Mouse (Mus musculus): Measurements from ENCODE around the gene Ovol3.
"Not testable (repeated sequence)": the region's sequence is repeated elsewhere in the genome, so short reads cannot be mapped to it uniquely, and the experiment has no call there.

Ovol3 gene

GRCm38 (mm10) chr7:30235625-30236024, at the start of gene Ovol3:
Gene Ovol3, minus strand, starts transcription at chr7:30235725.
- DNase-seq, result no peak

DNA sequence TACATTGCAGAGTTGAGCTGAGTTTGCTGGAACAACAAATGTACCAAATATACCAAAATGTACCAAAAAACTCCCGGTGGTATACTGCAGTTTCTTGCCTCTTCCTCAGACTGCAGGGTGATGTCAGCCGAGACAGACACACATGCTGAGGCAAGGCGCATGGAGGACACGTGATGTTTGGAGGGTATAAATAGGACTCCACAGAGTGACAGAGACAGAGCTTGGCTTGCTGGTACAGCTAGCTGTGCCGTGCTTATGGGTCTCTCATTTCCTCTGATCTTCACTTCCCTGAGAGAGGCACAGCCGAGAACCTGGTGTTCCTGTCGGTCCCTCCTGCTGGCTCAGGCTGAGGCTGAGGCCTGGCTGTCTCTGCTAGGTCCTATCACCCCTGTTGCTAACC, 47.2 kb upstream of the Ovol3 start:
- DNase-seq, result peak; percentile 24

DNA sequence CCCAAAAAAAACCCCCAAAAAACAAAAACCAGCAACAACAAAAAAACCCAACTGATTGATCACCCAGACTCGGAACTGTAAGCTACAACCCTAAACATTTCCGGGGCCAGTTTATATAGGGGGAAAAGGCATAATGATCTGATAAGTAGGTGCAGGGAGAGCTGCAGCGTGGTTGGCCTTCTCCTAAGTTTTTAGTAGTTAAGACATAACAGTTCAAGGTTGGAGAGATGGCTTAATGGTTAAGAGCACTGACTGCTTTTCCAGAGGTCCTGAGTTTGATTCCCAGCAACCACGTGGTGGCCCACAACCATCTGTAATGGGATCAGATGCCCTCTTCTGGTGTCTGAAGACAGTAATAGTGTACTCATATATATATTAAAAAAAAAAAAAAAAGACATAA, 46.0 kb upstream of the Ovol3 start:
- DNase-seq, result peak; percentile 33

- DNase-seq, result peak; percentile 92
These were observed 45.2 kb upstream of the Ovol3 start for GRCm38 (mm10) chr7:30280670-30281138.

GRCm38 (mm10) chr7:30279951-30280669, 44.6 kb upstream of the Ovol3 start, which contains the start of the genes Thap8 and Wdr62:
Gene Thap8, plus strand, starts transcription at chr7:30280094.
Gene Wdr62, minus strand, starts transcription at chr7:30280419.
- DNase-seq, result peak; percentile 92

DNA sequence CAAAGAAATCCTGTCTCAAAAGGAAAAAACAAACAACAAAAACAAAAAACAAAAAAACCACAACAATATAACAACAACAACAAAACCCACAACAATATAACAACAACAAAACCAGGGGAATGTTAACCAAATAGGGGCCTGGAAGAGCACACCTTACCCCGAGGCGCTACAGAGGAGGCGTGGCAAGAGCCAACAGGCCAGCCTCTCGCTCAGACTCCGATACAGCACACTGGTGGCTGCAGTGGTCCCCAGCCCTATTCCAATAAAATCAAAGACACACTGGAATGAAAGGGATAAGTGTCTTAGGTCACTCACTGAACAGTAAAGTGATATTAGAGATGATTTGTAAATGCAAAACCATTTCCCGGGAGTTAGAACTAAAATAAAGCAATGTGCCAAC, 44.0 kb upstream of the Ovol3 start:
- DNase-seq, result no peak

DNA sequence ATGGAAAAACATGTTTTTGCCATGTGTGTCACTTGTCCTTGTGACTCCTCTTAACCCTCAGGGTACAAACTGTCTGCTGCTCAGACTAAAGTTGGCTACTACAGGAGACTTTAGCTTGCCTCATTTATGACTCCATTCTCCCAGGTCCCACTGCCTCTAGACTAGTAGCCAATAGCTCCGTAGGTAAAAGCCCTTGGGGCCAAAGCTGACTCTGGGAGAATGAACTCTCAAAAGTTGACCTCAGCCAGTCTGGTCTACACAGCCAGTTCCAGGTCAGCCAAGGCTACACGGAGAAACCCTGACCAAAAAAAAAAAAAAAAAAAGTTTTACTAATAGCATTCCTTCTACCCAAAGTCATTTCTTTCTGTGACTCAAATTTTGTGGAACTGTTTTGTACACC, 43.4 kb upstream of the Ovol3 start:
- peak; percentile 20 for DNase-seq

DNA sequence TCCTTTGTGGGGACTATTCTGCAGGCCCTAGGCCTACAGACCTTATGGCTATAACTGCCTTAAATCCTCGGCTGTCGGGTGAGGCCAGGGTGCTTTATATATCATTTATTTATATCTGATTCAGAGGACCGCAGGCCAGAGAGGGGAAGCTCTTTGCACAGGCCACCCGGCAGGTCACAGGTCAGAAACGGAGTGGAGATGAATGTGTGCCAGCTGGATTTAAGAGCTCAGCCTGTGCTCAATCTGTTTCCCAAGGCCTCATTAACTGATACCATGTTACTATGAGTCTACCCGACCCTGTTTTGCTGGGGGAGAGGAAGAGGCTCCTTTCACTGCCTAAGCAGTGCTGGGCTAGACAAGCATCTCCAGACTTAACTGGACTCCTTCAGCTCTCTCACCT, 38.9 kb upstream of the Ovol3 start:
- DNase-seq, result no peak

DNA sequence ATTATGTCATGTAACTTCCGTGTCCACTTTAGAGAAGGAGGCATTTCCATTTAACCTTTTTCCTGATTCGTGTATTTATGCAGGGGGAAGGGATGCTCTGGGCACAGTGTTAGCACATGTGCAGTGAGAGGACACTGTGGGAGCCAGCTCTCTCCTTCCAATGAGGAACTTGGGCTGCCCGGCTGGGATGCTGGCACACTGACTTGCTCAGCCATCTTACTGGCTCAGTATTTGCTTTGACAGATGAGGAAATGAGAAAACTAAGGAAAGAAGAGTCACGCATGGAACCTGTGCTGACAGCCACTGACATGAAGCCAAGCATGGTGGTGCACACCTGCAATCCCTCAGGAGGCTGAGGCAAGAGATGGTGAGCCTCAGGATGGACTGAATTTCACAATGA, 34.1 kb upstream of the Ovol3 start:
- DNase-seq, result no peak

GRCm38 (mm10) chr7:30266780-30267179, 31.3 kb upstream of the Ovol3 start:
- DNase-seq, result no peak

DNA sequence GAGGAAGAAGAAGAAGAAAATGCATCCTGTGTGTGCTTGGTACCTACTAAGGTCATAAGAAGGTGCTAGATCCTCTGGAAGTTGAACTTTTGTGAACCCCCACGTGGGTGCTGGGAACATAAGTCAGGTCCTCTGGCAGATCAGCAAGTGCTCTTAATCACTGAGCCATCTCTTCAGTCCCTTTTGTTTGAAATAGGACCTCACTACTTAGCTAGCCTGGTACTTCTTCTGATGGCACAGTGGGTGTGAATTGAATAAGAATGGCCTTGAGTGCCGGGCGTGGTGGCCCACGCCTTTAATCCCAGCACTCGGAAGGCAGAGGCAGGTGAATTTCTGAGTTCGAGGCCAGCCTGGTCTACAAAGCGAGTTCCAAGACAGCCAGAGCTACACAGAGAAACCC, 30.4 kb upstream of the Ovol3 start:
- no peak for DNase-seq

GRCm38 (mm10) chr7:30265531-30265930, 30.0 kb upstream of the Ovol3 start:
- no peak for DNase-seq

GRCm38 (mm10) chr7:30265041-30265440, 29.5 kb upstream of the Ovol3 start:
- DNase-seq, result no peak

DNA sequence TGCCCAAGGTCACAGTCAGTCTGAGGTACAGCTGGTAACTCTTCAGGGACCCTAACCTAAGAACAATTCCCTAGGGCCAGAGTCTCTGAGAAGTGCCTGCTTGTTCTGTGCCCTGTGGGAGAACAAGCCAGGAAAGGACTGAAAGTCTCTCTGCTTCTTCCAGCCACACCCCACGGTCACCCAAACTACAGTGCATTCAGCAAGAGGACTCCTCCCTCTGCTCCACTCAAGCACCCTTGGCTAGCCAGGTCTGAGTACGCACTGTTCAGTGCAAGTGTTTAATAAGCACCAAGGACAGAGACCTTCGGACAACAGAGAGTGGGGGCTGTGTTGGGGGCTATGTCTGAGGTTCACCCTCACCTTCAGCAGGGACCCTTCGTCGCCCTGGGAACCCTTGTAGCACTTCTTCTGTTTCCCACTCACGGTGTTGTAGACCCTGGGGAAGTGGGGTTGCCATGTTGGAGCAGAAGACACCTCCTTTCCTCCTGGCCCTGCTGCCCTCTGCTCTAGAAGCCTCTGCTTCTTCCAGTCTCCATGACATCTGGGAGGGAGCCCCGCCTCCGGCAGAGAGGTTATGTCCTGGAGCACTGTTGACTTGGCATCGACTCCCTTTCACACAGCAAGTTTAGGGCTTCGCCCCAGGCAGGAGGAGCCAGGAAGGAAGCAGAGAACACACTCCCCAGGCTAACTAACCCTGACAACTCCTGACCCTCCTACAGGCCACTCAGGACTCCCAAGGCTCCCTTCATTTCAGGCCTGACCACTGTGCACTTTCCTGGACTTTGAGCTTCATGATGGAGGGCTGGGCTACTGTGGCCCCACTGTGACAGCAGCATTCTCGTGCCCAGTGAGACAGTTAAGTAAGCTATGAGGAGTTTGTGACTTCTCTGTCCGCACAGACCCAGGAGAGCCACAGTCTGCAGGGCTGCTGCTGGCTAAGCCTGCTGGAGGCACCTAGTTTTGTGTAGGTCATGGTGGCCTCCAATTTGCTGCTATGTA, 16.7 kb upstream of the Ovol3 start:
- DNase-seq, result no peak

- DNase-seq, result not testable (repeated sequence)
These were observed 1.8 kb upstream of the Ovol3 start for GRCm38 (mm10) chr7:30237374-30237773.

DNA sequence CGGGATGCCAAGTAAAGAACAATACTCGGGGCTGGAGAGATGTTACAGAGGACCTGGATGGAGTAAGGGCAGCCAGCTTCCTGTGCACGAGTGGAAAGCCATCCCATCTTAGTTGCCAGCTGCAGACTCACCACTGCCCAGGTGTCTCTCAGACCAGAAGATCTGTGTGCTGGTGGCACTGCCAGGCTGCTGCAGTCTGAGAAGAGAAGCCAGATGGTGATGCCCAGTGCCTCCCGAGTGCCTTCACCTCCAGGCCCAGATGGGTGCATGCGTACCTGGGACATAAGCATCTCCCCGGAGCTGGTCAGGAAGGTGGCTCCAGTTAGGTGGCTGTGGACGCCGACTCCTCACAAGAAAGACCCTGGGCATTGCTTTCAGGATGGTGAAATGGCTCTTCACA, 434 bp downstream of the Ovol3 start:
- DNase-seq, result no peak

DNA sequence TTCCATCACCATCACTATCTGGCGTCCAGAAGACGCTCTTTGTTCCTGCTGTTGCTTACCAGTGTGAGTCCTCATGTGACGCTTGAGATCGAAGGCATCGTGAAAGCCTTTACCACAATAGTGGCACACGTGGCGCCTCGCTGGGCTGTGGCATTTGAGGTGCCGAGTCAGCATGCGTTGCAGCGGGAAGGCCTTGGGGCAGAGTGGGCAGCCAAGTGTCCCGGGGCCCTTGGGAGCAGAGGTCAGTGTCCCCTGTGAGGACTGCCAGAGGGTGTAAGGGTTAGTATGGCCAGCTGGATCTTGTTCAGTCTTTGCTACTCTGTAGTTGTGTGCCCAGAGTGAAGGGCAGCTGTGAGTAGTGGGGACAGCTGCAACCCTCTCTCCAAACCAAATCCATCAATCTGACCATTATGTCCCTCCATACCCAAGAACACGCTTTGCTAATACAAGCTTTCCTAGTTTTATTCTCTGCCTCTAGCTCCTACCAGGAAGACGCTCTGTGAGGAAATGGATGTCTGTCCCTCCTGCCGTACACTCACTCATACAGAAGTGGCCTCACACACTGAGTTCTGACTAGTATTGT, 1.2 kb downstream of the Ovol3 start:
- no peak for DNase-seq

- DNase-seq, result peak; percentile 74
These were observed 2.1 kb downstream of the Ovol3 start for GRCm38 (mm10) chr7:30233387-30233786.

GRCm38 (mm10) chr7:30232631-30233148, 2.8 kb downstream of the Ovol3 start:
- DNase-seq, result peak; percentile 80

DNA sequence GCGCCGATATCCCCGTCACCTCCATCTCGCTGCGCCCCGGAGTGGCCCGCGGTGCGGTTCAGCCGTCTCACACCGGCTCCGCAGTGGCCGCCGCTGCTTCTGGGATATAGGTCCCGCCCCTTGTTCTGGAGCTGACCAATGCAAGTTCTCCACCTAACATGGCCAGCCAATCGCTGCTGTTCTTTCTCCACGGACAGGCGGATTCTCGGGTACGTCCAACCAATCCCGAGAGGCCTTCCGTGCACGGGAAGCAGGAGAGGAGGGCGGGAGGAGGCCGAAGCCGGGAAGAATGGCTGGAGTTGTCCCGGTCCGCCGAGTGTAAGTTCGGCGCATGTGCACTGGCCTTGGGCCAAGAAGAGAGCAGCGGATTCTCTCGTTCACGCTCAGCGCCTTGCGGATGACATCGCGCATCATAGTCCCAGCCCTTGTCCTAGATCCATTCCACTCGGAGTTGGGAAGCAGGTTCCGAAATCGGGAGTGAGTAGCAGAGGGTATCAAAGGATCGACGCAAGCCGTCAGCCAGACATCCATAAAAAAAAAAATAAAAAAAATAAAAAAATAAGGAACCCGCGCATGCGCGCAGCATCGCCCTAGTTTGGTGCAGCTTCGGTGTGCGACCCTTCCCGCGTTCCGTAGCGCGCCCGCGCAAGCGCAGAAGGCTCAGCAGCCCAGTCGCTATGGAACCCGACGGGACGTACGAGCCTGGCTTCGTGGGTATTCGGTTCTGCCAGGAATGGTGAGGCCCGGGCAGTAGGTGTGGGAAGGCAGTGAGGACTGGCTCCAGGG, 3.7 kb downstream of the Ovol3 start, which contains the start of the genes Polr2i and Tbcb:
Gene Polr2i, plus strand, starts transcription at position 280 of the 786 bp plus-strand sequence.
Gene Tbcb, minus strand, starts transcription at position 604 of the 786 bp plus-strand sequence.
- peak; percentile 100 for DNase-seq

DNA sequence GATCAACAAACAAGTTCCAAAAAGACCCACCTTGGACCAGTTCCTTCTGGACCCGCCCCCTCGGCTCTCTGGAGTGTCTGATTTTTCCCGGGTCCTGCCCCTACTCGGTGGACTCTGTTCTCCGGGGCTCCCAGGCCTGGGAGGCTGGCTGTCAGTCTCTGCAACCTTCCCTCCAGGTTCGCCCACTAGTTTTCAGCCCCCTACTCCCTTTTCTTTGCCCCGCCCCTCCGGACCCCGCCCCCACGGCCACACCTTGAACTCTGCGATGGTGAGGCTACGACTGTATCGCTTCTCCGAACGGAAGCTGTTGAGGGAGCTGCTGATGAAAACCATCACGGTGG, 4.2 kb downstream of the Ovol3 start:
- no peak for DNase-seq

DNA sequence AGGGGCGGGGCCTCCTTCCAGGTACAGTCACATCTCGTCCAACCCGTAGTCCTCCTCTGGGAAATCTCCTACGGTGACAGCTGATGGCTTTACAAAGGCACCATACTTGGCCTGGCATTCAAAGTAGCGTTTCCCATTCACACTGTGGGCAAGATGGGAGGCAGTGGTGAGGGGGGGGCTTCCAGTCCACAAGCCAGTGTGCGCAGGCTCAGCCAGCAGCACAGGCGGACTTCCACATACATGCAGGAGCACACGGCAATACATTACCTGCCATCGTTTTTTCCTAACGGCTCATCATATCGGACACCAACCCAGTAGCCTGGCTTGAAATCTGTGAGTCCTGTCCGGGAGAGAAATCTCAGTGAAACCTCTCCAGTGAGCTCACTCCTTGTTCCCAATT, 11.3 kb downstream of the Ovol3 start:
- no peak for DNase-seq

Measured in cerebellum, adult 9-11 months (tissue).